Mouse (Mus musculus) E14TG2a.4 (cell line): Measurements from ENCODE around the gene Nacc1.
A peak's percentile ranks its signal among the peaks of the same experiment; 100 is the strongest.
"Not testable (repeated sequence)": the region's sequence is repeated elsewhere in the genome, so short reads cannot be mapped to it uniquely, and the experiment has no call there.

Experiments
- H3K27me3 ChIP-seq: 2 replicates; pipeline ENCODE4 v1.6.1; 2014; ENCODE audit warnings: low read length, control low read depth; ENCODE audit not compliant: insufficient read depth
- H3K36me3 ChIP-seq: 2 replicates; pipeline ENCODE4 v1.6.1; 2014; ENCODE audit warnings: low read length, control low read depth; ENCODE audit not compliant: insufficient read depth
- H3K4me1 ChIP-seq: replicated peaks from 2 replicates; pipeline ENCODE4 v1.6.1; 2014; ENCODE audit warnings: low read depth, low read length, control low read depth
- H3K4me3 ChIP-seq: replicated peaks from 2 replicates; pipeline ENCODE4 v1.5.1; 2014; ENCODE audit warnings: mild to moderate bottlenecking, low read length
- H3K9me3 ChIP-seq: 2 replicates; pipeline ENCODE4 v1.6.1; 2014; ENCODE audit warnings: low read length, control low read depth
- CTCF ChIP-seq: conservative IDR thresholded peaks from 2 replicates; pipeline ENCODE4 v1.5.1; 2014; ENCODE audit warnings: low read length
- NANOG ChIP-seq: IDR thresholded peaks from 2 replicates; pipeline ENCODE4 v1.6.1; 2014; ENCODE audit warnings: borderline replicate concordance, low read length, mixed read lengths
- POU5F1 ChIP-seq: IDR thresholded peaks from 2 replicates; pipeline ENCODE4 v1.6.1; 2014; ENCODE audit warnings: low read length, borderline replicate concordance

Gene Nacc1

GRCm38 (mm10) chr8:84686191-84687002 is 1.3 kb downstream of the Nacc1 start, which contains the start of gene Trmt1:
Gene Trmt1 (plus strand): TSS chr8:84686307.
- TF ChIP-seq CTCF (no peak), NANOG (no peak), POU5F1 (no peak)
- no peaks in the 10 kb centered on the region for H3K27me3 ChIP-seq
- no peaks in the 10 kb centered on the region for H3K9me3 ChIP-seq
- peak within 1 kb of the TSS; percentile 97 for H3K4me3 ChIP-seq
- peaks cover 76% of the 10 kb centered on the region for H3K4me1 ChIP-seq
- H3K36me3 ChIP-seq = peaks cover 60% of the 10 kb centered on the region

GRCm38 (mm10) chr8:84684537-84684936 is 3.1 kb downstream of the Nacc1 start:
- H3K27me3 ChIP-seq = no peaks in the 10 kb centered on the region
- H3K4me1 ChIP-seq = peaks cover 77% of the 10 kb centered on the region
- H3K36me3 ChIP-seq = peaks cover 65% of the 10 kb centered on the region
- no peak for TF ChIP-seq POU5F1
- H3K9me3 ChIP-seq = no peaks in the 10 kb centered on the region
- H3K4me3 ChIP-seq = peak overlapping the region; percentile 87

DNA sequence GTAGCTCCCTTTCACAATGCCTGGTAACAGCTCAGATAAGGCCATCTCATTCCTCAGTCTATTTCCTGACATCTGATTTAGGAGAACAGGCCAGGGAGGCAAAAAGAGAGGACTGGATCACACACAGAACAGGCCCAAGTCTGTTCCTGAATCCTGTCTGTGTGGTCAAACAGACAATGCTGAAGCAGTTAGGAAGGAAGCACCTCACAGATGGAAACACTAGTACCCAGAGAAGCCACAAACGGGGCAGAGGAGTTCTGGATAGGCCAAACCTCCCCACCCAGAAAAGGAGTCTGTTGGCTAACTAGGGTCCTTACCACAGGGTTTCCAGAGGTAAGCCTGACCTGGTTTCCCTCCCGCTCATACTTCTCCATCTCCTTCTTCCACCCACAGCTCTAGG is 5.4 kb downstream of the Nacc1 start:
- Histone ChIP-seq H3K36me3 (peaks cover 86% of the 10 kb centered on the region), H3K4me3 (peak overlapping the region; percentile 50), H3K9me3 (no peaks in the 10 kb centered on the region), H3K27me3 (no peaks in the 10 kb centered on the region), H3K4me1 (peaks cover 88% of the 10 kb centered on the region)
- no peak for TF ChIP-seq NANOG
- no peak for TF ChIP-seq CTCF
- TF ChIP-seq POU5F1 = no peak

GRCm38 (mm10) chr8:84681476-84681875 is 6.2 kb downstream of the Nacc1 start:
- Histone ChIP-seq H3K27me3 (no peaks in the 10 kb centered on the region), H3K4me1 (peaks cover 92% of the 10 kb centered on the region), H3K4me3 (0 out of 2 replicates have a peak overlapping the region, but pooled peaks have one; percentile 50), H3K36me3 (peaks cover 93% of the 10 kb centered on the region), H3K9me3 (no peaks in the 10 kb centered on the region)
- TF ChIP-seq POU5F1 = no peak
- no peak for TF ChIP-seq CTCF
- no peak for TF ChIP-seq NANOG

DNA sequence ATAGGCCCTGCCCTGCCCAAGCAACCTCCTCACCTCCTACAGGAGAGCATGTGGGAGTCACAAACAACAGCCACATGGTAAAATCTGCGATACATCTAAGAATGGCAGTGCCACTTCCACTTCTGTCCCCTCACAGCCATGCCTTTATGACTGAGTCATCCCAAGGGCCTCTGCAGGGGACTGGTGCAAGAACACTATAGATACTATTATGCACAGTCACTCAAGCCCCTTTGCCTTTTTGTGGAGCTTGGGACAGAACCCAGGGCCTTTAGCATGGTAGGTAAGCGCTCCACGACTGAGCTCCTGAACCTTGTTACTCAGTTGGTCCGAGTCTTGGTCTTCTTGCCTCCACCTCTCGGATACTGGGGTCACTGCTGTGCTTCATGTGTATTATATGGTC is 10.4 kb downstream of the Nacc1 start:
- TF ChIP-seq CTCF (no peak), POU5F1 (no peak), NANOG (no peak)
- Histone ChIP-seq H3K36me3 (peaks cover 98% of the 10 kb centered on the region), H3K4me1 (peaks cover 80% of the 10 kb centered on the region), H3K9me3 (no peaks in the 10 kb centered on the region), H3K4me3 (0 out of 2 replicates have a peak overlapping the region, but pooled peaks have one; percentile 0), H3K27me3 (no peaks in the 10 kb centered on the region)

DNA sequence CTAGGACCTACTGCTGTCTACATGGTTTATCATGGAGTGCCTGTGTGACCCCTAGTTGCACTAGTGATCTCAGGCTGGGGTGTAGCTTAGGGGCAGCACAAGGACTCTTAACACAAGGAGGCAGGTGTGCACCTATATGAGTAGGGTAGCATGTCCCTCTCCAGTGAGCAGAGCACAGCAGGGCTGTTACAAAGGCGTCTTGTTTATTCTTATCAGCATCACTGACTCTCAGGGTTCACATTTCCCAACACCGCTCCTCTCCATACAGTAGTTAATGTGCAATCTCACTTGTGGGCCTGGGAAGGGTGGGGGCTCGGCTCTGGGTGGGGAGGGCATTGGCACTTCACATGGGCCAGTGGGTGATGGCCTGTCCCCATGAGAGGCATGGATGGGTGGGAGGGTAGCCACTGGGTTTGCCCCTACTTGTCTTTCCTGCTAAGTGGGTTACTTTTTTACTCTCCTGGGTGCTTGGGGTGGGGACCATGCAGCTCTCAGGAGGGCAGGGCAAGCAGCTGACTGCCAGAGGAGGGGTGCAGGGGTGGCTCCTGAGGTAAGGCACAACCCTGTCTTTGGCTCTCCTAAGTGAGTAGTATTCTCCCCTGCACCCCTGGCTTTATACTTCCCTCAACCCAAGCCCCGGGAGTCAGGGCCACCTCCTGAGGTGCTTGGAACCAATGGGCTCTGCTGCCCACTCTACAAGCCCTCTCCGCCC is 17.2 kb downstream of the Nacc1 start:
- H3K9me3 ChIP-seq, H3K27me3 ChIP-seq, H3K4me3 ChIP-seq: not testable (repeated sequence)
- H3K36me3 ChIP-seq = peaks cover 89% of the 10 kb centered on the region
- peaks cover 81% of the 10 kb centered on the region for H3K4me1 ChIP-seq

GRCm38 (mm10) chr8:84668731-84669485 is 18.8 kb downstream of the Nacc1 start:
- TF ChIP-seq NANOG (no peak), CTCF (no peak), POU5F1 (no peak)
- peak overlapping the region; percentile 14; the same call in 1 of the 2 replicates for H3K4me3 ChIP-seq

GRCm38 (mm10) chr8:84668081-84668480 is 19.6 kb downstream of the Nacc1 start:
- peaks cover 65% of the 10 kb centered on the region for H3K36me3 ChIP-seq
- peaks cover 73% of the 10 kb centered on the region for H3K4me1 ChIP-seq
- no peaks in the 10 kb centered on the region for H3K9me3 ChIP-seq
- peak overlapping the region; percentile 14; the same call in 1 of the 2 replicates for H3K4me3 ChIP-seq
- no peak for TF ChIP-seq POU5F1
- H3K27me3 ChIP-seq = no peaks in the 10 kb centered on the region

More at GRCm38 (mm10) chr8:84668731-84669485, 18.8 kb downstream of the Nacc1 start:
- Histone ChIP-seq H3K27me3 (no peaks in the 10 kb centered on the region), H3K9me3 (no peaks in the 10 kb centered on the region), H3K36me3 (peaks cover 74% of the 10 kb centered on the region), H3K4me1 (peaks cover 75% of the 10 kb centered on the region)
